Mouse (Mus musculus): ENCODE results near the gene Wfdc6b.

GRCm38 (mm10) chr2:164635266-164635665 is 21.9 kb downstream of the Wfdc6b start:
- TF ChIP-seq POLR2A (IDR thresholded peaks at IDR 0.05; ENCODE audit: low read depth, low read length) (no peak), CTCF (IDR thresholded peaks at IDR 0.05; ENCODE audit: extremely low read depth, insufficient read depth, insufficient read length, insufficient replicate concordance) (no peak)
